Mouse (Mus musculus): ENCODE results near the gene Zup1. TPM values are rescaled to one million over a fixed set of nuclear protein-coding genes. Genes with fewer than 3 reads are reported as not detected.
A peak's percentile ranks its signal among the peaks of the same experiment; 100 is the strongest.
"Not testable (repeated sequence)": the region's sequence is repeated elsewhere in the genome, so short reads cannot be mapped to it uniquely, and the experiment has no call there.

Gene Zup1
- 23.2 and 24.8 TPM in 2 replicates for polyA plus RNA-seq (2014; fragmentation: Nextera tagmentation; extraction: Ambion mirVana)

DNA sequence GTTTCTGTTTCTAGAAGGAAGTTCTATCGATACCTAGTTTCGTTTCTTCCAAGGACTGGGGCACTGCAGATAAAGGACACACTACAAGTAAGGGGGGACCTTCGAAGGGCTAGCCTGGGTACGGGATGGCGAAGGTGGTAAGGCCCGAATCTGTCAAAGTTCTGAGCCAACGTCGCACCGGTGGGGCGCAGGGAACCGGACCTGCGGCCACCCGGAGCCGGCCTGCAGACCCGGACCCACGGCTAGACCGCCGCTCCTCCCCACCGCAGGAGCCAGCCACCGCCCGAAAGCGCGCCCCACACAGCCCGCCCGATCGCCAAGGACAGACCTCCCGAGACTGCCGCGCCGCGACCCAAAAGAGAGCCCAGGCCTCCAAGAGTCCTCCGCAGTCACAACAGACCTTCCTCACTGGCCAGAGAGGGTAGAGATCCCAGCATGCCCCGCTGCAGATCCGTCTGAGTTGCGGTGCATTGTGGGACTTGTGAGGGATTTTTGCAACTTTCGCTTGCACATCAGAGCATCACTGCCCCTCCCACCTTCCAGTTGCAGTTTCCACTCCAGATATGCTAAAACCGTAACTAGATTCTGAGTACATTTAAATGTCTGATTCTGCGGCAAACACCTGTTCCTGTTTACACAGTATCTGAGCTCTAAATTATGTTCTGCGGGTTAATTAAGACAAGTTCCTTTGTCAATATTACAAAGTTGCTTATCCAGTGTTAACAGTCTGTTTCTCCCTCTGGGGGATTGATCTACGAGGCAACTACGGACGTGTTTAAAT is at the start of gene Zup1:
TSS of gene Zup1 (minus strand) at position 467 of the 781 bp plus-strand sequence.
- 0 out of 2 replicates have a peak, but pooled peaks cover 5% of the 10 kb centered on the region for H3K4me1 ChIP-seq (ENCODE audit: control insufficient read depth, insufficient read depth, low read length)
- peak within 1 kb of the TSS; percentile 52 for H3K4me2 ChIP-seq (replicated peaks; ENCODE audit: low read depth, low read length)
- peaks cover 16% of the 10 kb centered on the region; the same call in 1 of the 2 replicates for H3K36me3 ChIP-seq (ENCODE audit: control insufficient read depth, insufficient read depth, low read length)
- H3K27me3 ChIP-seq (ENCODE audit: control insufficient read depth, insufficient read depth, low read length): no peaks in the 10 kb centered on the region
- H3K27ac ChIP-seq (ENCODE audit: low read depth, low read length): peak within 1 kb of the TSS; percentile 33; the same call in 1 of the 2 replicates
- ATAC-seq (ENCODE audit: low FRiP score, low TSS enrichment): peak; percentile 99
- H3K4me3 ChIP-seq (ENCODE audit: low read length): peak within 1 kb of the TSS; percentile 55
- WGBS: 3% methylated on average over 42 of the region's 42 CpGs
- H3K9me3 ChIP-seq (ENCODE audit: control insufficient read depth, low read length): no peaks in the 10 kb centered on the region
- H3K9ac ChIP-seq (ENCODE audit: low read depth, low read length): peak within 1 kb of the TSS; percentile 70

DNA sequence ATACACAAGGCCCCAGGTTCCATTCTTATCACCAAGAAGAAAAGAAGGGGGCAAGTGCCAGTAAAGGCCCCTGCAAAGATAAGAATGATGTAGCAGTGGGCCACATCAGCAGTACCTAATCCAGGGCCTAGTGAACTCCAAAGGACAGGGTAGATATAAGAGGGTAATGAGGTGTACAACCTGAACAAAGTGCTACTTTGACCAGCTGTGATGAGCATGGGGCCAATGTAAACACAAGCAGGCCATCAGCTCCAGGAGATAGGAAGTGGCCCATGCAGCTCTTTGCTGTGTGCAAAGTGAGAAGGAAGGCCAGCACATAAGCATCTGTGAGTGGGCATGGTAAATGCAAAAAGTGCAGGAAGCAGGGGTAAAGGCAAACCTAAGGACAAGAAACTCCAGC is 47.3 kb upstream of the Zup1 start:
- no peaks in the 10 kb centered on the region for H3K4me1 ChIP-seq (ENCODE audit: control insufficient read depth, insufficient read depth, low read length)
- no peak overlapping the region for H3K9ac ChIP-seq (ENCODE audit: low read depth, low read length)
- H3K9me3 ChIP-seq (ENCODE audit: control insufficient read depth, low read length): no peaks in the 10 kb centered on the region
- H3K27ac ChIP-seq (ENCODE audit: low read depth, low read length): no peak overlapping the region
- H3K27me3 ChIP-seq (ENCODE audit: control insufficient read depth, insufficient read depth, low read length): no peaks in the 10 kb centered on the region
- peaks cover 62% of the 10 kb centered on the region for H3K36me3 ChIP-seq (ENCODE audit: control insufficient read depth, insufficient read depth, low read length)
- no peak for ATAC-seq (ENCODE audit: low FRiP score, low TSS enrichment)
- H3K4me2 ChIP-seq (replicated peaks; ENCODE audit: low read depth, low read length): no peak overlapping the region
- H3K4me3 ChIP-seq (ENCODE audit: low read length): no peak overlapping the region

DNA sequence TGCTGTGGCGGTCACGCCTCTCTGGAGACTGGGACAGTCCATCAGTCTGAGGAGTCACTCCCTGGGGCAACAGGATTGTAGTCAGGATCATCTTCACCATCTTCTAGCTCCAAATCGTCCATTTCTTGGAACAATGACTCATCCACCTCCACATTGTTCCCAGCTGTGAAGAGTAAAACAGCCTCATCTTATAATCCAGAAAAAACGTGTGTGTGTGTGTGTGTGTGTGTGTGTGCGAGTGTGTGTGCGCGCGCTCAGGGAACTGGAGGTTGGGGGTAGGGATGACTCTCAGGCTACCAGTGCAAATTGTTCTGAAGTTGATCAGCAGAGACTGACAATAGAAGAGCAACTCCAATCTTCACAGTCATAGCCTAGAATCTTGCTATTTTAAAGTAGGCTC is 45.6 kb upstream of the Zup1 start:
- peaks cover 69% of the 10 kb centered on the region for H3K36me3 ChIP-seq (ENCODE audit: control insufficient read depth, insufficient read depth, low read length)
- H3K27me3 ChIP-seq (ENCODE audit: control insufficient read depth, insufficient read depth, low read length); H3K4me1 ChIP-seq (ENCODE audit: control insufficient read depth, insufficient read depth, low read length); H3K9me3 ChIP-seq (ENCODE audit: control insufficient read depth, low read length); H3K9ac ChIP-seq (ENCODE audit: low read depth, low read length); ATAC-seq (ENCODE audit: low FRiP score, low TSS enrichment); H3K4me3 ChIP-seq (ENCODE audit: low read length); H3K27ac ChIP-seq (ENCODE audit: low read depth, low read length); H3K4me2 ChIP-seq (replicated peaks; ENCODE audit: low read depth, low read length): not testable (repeated sequence)
- 96% methylated on average over 6 of the region's 8 CpGs for WGBS

DNA sequence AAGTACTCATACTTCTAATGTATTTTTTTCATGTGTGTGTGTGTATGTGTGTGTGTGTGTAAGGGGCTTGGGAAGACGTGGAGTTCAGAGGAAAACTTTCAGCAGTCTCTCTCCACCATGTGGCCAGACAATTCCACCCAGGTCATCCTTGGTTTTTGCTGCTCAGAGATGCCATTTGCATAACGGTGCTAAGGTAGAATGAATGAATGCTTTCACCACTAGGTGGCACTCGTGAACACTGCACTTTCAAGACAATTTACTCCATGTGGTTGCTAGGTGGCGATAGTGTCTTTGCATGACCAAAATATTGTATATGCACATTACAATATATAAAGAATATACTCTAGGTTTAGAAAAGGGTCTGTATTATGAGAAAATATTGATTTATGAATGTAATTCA is 35.7 kb upstream of the Zup1 start:
- Histone ChIP-seq H3K4me1 (ENCODE audit: control insufficient read depth, insufficient read depth, low read length) (no peaks in the 10 kb centered on the region), H3K4me3 (ENCODE audit: low read length) (no peak overlapping the region), H3K4me2 (replicated peaks; ENCODE audit: low read depth, low read length) (no peak overlapping the region), H3K9me3 (ENCODE audit: control insufficient read depth, low read length) (no peaks in the 10 kb centered on the region), H3K9ac (ENCODE audit: low read depth, low read length) (no peak overlapping the region), H3K27me3 (ENCODE audit: control insufficient read depth, insufficient read depth, low read length) (no peaks in the 10 kb centered on the region), H3K27ac (ENCODE audit: low read depth, low read length) (no peak overlapping the region), H3K36me3 (ENCODE audit: control insufficient read depth, insufficient read depth, low read length) (peaks cover 8% of the 10 kb centered on the region)
- WGBS: 36% methylated on average over 4 of the region's 4 CpGs
- ATAC-seq (ENCODE audit: low FRiP score, low TSS enrichment): peak; percentile 71; the same call in 1 of the 2 replicates

DNA sequence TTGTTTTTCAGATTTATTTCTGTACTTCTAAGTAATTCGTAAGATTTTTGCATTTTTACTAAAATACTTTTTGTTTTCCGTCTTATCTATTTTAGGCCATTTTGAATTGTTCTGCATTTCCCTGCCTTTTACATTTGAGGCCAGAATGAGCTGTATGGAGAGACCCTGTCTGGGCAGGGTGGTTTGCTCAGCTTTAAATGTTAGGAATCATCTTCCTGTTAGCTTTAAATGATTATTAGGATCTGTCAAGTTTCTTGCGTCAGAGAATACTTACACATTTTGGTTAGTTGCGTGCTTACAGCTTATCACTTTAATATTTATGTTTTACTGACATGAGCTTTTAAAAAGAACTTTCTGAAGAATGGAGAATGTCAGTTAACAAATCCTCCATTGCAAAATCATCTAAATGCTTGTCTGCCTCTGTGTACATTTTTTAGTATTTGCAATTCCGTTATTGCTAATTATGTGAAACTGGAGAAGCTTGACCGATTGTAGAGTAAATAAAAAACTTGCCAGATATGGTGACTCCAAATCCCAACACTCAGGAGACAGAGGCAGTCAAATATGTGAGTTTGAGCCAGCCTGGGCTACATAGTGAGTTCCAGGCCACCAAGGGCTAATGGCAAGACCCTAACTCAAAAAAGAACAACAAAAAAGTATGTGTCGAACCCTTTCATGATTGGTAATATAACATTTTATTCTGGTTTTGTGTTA is 23.9 kb upstream of the Zup1 start:
- H3K4me2 ChIP-seq (replicated peaks; ENCODE audit: low read depth, low read length): no peak overlapping the region
- no peak overlapping the region for H3K4me3 ChIP-seq (ENCODE audit: low read length)
- H3K9me3 ChIP-seq (ENCODE audit: control insufficient read depth, low read length): 0 out of 2 replicates have a peak, but pooled peaks cover 3% of the 10 kb centered on the region
- H3K27me3 ChIP-seq (ENCODE audit: control insufficient read depth, insufficient read depth, low read length): no peaks in the 10 kb centered on the region
- H3K9ac ChIP-seq (ENCODE audit: low read depth, low read length): no peak overlapping the region
- 86% methylated on average over 7 of the region's 7 CpGs for WGBS
- H3K4me1 ChIP-seq (ENCODE audit: control insufficient read depth, insufficient read depth, low read length): no peaks in the 10 kb centered on the region
- H3K27ac ChIP-seq (ENCODE audit: low read depth, low read length): no peak overlapping the region
- no peak for ATAC-seq (ENCODE audit: low FRiP score, low TSS enrichment)
- no peaks in the 10 kb centered on the region for H3K36me3 ChIP-seq (ENCODE audit: control insufficient read depth, insufficient read depth, low read length)

DNA sequence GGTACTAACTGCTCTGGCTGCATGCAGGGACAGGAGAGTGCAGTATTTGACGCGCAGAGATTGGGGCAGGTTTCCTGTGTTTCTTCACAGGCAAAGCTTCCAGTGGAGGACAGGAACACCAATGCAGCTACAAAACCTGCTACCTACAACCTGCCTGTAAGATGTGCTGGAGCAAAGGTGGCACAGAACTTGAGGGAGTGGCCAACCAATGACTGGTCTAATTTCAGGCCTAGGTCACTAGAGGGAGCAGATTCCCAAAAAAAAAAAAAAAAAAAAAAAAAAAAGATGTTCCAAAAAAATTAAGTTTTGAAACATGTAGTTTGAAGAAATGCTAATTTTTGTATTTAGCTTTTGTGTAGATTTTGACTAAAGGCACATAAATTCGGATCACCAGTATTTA is 1.4 kb upstream of the Zup1 start:
- no peaks in the 10 kb centered on the region for H3K27me3 ChIP-seq (ENCODE audit: control insufficient read depth, insufficient read depth, low read length)
- no peaks in the 10 kb centered on the region for H3K9me3 ChIP-seq (ENCODE audit: control insufficient read depth, low read length)
- no peak for ATAC-seq (ENCODE audit: low FRiP score, low TSS enrichment)
- no peak overlapping the region for H3K4me2 ChIP-seq (replicated peaks; ENCODE audit: low read depth, low read length)
- H3K4me1 ChIP-seq (ENCODE audit: control insufficient read depth, insufficient read depth, low read length): 0 out of 2 replicates have a peak, but pooled peaks cover 5% of the 10 kb centered on the region
- 62% methylated on average over 3 of the region's 3 CpGs for WGBS
- no peak overlapping the region for H3K9ac ChIP-seq (ENCODE audit: low read depth, low read length)
- H3K4me3 ChIP-seq (ENCODE audit: low read length): no peak overlapping the region
- peaks cover 13% of the 10 kb centered on the region; the same call in 1 of the 2 replicates for H3K36me3 ChIP-seq (ENCODE audit: control insufficient read depth, insufficient read depth, low read length)
- H3K27ac ChIP-seq (ENCODE audit: low read depth, low read length): no peak overlapping the region

DNA sequence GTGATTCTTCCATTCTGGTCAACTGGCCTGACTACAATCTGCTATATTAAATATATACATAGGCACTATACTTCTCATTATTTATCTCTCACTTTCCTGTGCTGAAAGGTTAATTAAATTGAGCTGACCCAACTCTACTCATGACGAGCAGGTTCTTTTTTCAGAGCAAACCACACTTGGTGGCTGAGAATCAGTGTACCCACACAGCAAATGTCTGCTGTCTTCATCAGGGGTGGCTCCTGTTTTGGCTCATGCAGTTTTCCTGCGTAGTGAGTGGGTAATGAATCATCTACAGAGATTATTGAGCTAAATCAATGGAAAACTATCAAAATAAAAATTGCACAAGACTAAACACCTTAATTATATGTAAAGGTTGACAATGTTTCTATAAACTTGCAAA is 4.7 kb downstream of the Zup1 start:
- H3K4me2 ChIP-seq (replicated peaks; ENCODE audit: low read depth, low read length): no peak overlapping the region
- ATAC-seq (ENCODE audit: low FRiP score, low TSS enrichment): no peak
- H3K27me3 ChIP-seq (ENCODE audit: control insufficient read depth, insufficient read depth, low read length): no peaks in the 10 kb centered on the region
- H3K4me3 ChIP-seq (ENCODE audit: low read length): no peak overlapping the region
- H3K4me1 ChIP-seq (ENCODE audit: control insufficient read depth, insufficient read depth, low read length): 0 out of 2 replicates have a peak, but pooled peaks cover 5% of the 10 kb centered on the region
- WGBS: 81% methylated on average over 2 of the region's 2 CpGs
- no peak overlapping the region for H3K27ac ChIP-seq (ENCODE audit: low read depth, low read length)
- peaks cover 47% of the 10 kb centered on the region for H3K36me3 ChIP-seq (ENCODE audit: control insufficient read depth, insufficient read depth, low read length)
- H3K9ac ChIP-seq (ENCODE audit: low read depth, low read length): no peak overlapping the region
- H3K9me3 ChIP-seq (ENCODE audit: control insufficient read depth, low read length): no peaks in the 10 kb centered on the region

DNA sequence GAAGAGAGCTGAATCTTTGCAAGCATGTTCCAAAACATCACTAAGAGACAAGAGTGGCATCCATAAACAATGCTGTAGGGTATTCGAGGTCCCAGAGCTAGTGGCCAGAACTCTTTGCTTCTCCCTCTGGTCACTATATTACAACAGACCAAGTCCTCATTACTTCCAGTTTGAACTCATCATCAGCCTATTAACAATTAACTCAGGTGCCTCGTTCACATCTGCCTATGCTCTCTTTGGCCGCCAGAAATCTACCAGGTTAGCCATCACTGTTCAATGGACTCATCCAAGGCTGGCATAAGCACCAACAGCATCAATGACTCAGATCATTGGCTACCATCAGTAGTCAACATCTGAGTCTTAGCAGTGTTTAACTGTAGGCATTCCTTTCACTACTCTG is 5.7 kb downstream of the Zup1 start:
- no peak overlapping the region for H3K9ac ChIP-seq (ENCODE audit: low read depth, low read length)
- peaks cover 54% of the 10 kb centered on the region for H3K36me3 ChIP-seq (ENCODE audit: control insufficient read depth, insufficient read depth, low read length)
- 80% methylated on average over 3 of the region's 3 CpGs for WGBS
- H3K4me2 ChIP-seq (replicated peaks; ENCODE audit: low read depth, low read length): no peak overlapping the region
- H3K4me3 ChIP-seq (ENCODE audit: low read length): no peak overlapping the region
- no peak for ATAC-seq (ENCODE audit: low FRiP score, low TSS enrichment)
- H3K4me1 ChIP-seq (ENCODE audit: control insufficient read depth, insufficient read depth, low read length): 0 out of 2 replicates have a peak, but pooled peaks cover 5% of the 10 kb centered on the region
- H3K27me3 ChIP-seq (ENCODE audit: control insufficient read depth, insufficient read depth, low read length): no peaks in the 10 kb centered on the region
- H3K9me3 ChIP-seq (ENCODE audit: control insufficient read depth, low read length): no peaks in the 10 kb centered on the region
- H3K27ac ChIP-seq (ENCODE audit: low read depth, low read length): no peak overlapping the region

DNA sequence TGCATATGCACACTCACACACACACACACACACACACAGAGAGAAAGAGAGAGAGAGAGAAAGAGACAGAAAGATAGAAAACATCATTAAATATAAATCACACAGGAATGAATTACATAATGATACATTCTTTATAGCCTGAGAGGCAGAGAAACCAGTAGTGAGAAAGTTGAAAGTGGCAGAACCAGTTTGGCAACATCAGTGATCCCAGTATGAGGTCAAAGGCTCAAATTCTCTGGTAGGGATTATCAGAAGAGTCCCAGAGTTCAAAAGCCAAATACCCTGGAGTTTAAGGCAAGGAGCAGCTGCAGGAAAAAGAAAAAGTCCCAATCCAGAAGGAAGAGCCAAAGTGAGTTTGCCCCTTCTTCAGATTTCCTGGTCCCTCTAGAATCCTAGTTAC is 10.4 kb downstream of the Zup1 start:
- Histone ChIP-seq H3K4me1 (ENCODE audit: control insufficient read depth, insufficient read depth, low read length) (no peaks in the 10 kb centered on the region), H3K36me3 (ENCODE audit: control insufficient read depth, insufficient read depth, low read length) (peaks cover 61% of the 10 kb centered on the region), H3K9me3 (ENCODE audit: control insufficient read depth, low read length) (no peaks in the 10 kb centered on the region), H3K9ac (ENCODE audit: low read depth, low read length) (no peak overlapping the region), H3K27me3 (ENCODE audit: control insufficient read depth, insufficient read depth, low read length) (no peaks in the 10 kb centered on the region), H3K27ac (ENCODE audit: low read depth, low read length) (no peak overlapping the region), H3K4me2 (replicated peaks; ENCODE audit: low read depth, low read length) (no peak overlapping the region), H3K4me3 (ENCODE audit: low read length) (no peak overlapping the region)
- ATAC-seq (ENCODE audit: low FRiP score, low TSS enrichment): no peak
